Mouse (Mus musculus): ENCODE data around the gene Smad5. TPM values are rescaled to one million over a fixed set of nuclear protein-coding genes. Genes with fewer than 3 reads are reported as not detected.

The Smad5 gene
- polyA plus RNA-seq (2017; shearing (Covaris generic)) = 19.8 TPM

GRCm38 (mm10) chr13:56702469-56703221 lies at the start of gene Smad5:
TSS of gene Smad5 (plus strand) at chr13:56703010.

GRCm38 (mm10) chr13:56753192-56753951 lies 50.6 kb downstream of the Smad5 start, which contains the start of gene Gm45623:
TSS of gene Gm45623 (minus strand) at chr13:56753827.

Other genes with a start within 250 kb of the Smad5 start
- gene Il9, start 220.8 kb upstream of the Smad5 start, polyA plus RNA-seq (2017; shearing (Covaris generic)) = not detected
- gene Fbxl21, start 180.5 kb upstream of the Smad5 start, polyA plus RNA-seq (2017; shearing (Covaris generic)) = 0.21 TPM
- gene Lect2, start 154.5 kb upstream of the Smad5 start, polyA plus RNA-seq (2017; shearing (Covaris generic)) = not detected
- gene Tgfbi, start 93.5 kb upstream of the Smad5 start, polyA plus RNA-seq (2017; shearing (Covaris generic)) = 0.60 TPM
- gene Gm45623, start 50.8 kb downstream of the Smad5 start, polyA plus RNA-seq (2017; shearing (Covaris generic)) = not detected
- gene Trpc7, start 193.0 kb downstream of the Smad5 start, polyA plus RNA-seq (2017; shearing (Covaris generic)) = not detected

Measured in activated CD4-positive, CD25-positive, alpha-beta regulatory T cell, adult 9 weeks (primary cell).